In genomic region chr5:116288849-116289570, GRCm38 (mm10) we compare ENCODE assay signal across 8 mouse cellular contexts. TPM values are rescaled to one million over a fixed set of nuclear protein-coding genes. Genes with fewer than 3 reads are reported as not detected.
DNase-seq lines count a peak whose midpoint lies in the region; ATAC-seq lines count a peak whose summit lies in the region.

Gene Ccdc60 (minus strand): TSS chr5:116288985.

- 6% methylated on average over 28 of the region's 28 CpGs for WGBS in limb, embryonic 13.5 days
- 4% methylated on average over 28 of the region's 28 CpGs for WGBS in midbrain, embryonic 15.5 days

- H3K4me1 ChIP-seq in limb, embryonic 13.5 days: peaks cover 38% of the 10 kb centered on the region
- peaks cover 24% of the 10 kb centered on the region for H3K4me1 ChIP-seq in midbrain, embryonic 15.5 days

- intact Hi-C loops in heart, postnatal 10 days (cut with DNase I): no loop called here

- H3K27ac ChIP-seq in limb, embryonic 13.5 days: no peak within 1 kb of the TSS
- no peak within 1 kb of the TSS for H3K27ac ChIP-seq in midbrain, embryonic 15.5 days

- H3K4me3 ChIP-seq in limb, embryonic 13.5 days: peak within 1 kb of the TSS; percentile 22; the same call in 1 of the 2 replicates
- H3K4me3 ChIP-seq in midbrain, embryonic 15.5 days: 0 out of 2 replicates have a peak within 1 kb of the TSS, but pooled peaks have one; percentile 7

- ATAC-seq in limb, embryonic 13.5 days (ENCODE audit: low FRiP score, low read depth): peak; percentile 78
- peak; percentile 73 for ATAC-seq in midbrain, embryonic 15.5 days (replicated peaks)

- no peak within 1 kb of the TSS for H3K9ac ChIP-seq in limb, embryonic 13.5 days
- H3K9ac ChIP-seq in midbrain, embryonic 15.5 days: no peak within 1 kb of the TSS

- peak within 1 kb of the TSS; percentile 56 for H3K4me2 ChIP-seq in limb, embryonic 13.5 days (replicated peaks)
- peak within 1 kb of the TSS; percentile 33 for H3K4me2 ChIP-seq in midbrain, embryonic 15.5 days

- peak; percentile 15 for DNase-seq in CD4-positive helper T cell, adult 2 months (ENCODE audit: low read depth, low spot score)
- peak; percentile 48 to 59 for DNase-seq in adrenal gland, postnatal 36 days
- peak; percentile 13 to 20 for DNase-seq in heart, postnatal 10 days
- DNase-seq in thymus, postnatal 4 days: peak; percentile 81
- DNase-seq in layer of hippocampus, postnatal 25 days (ENCODE audit: extremely low spot score in 1 of 2, low spot score in 1 of 2): no peak
- no peak for DNase-seq in right cerebral cortex, postnatal 36 days (ENCODE audit: low spot score in 2 of 2)

- no peaks in the 10 kb centered on the region for H3K9me3 ChIP-seq in limb, embryonic 13.5 days
- no peaks in the 10 kb centered on the region for H3K9me3 ChIP-seq in midbrain, embryonic 15.5 days

- 0 out of 2 replicates have a peak, but pooled peaks cover 6% of the 10 kb centered on the region for H3K27me3 ChIP-seq in limb, embryonic 13.5 days
- no peaks in the 10 kb centered on the region for H3K27me3 ChIP-seq in midbrain, embryonic 15.5 days (replicated peaks)

- H3K36me3 ChIP-seq in limb, embryonic 13.5 days: no peaks in the 10 kb centered on the region
- H3K36me3 ChIP-seq in midbrain, embryonic 15.5 days (replicated peaks): no peaks in the 10 kb centered on the region

RNA-seq across cellular contexts. Expression of gene Ccdc60, which starts in this region (rescaled TPM):
- total RNA-seq in adrenal gland, postnatal 36 days (2021): not detected
- not detected for total RNA-seq in heart, postnatal 10 days (2021)
- polyA plus RNA-seq in limb, embryonic 13.5 days (2015; fragmentation: Nextera tagmentation; extraction: Ambion mirVana): 1.4 and 1.7 TPM in 2 replicates
- 2.6 and 3.1 TPM in 2 replicates for polyA plus RNA-seq in midbrain, embryonic 15.5 days (2015; fragmentation: Nextera tagmentation; extraction: Ambion mirVana)
- under 1 TPM; 0.23 to 0.25 TPM for total RNA-seq in layer of hippocampus, postnatal 25 days (2021)

Comparison
In these comparisons a context has a peak if more than half of its experiments do, and no peak if none do; other contexts are left out.
1. Peak in DNase-seq in adrenal gland, postnatal 36 days; RNA of the gene not detected or under 1 TPM.
2. Peak in DNase-seq in heart, postnatal 10 days; RNA of the gene not detected or under 1 TPM.
3. DNase-seq: peak in CD4-positive helper T cell, adult 2 months (single experiment) and thymus, postnatal 4 days (single experiment); none in layer of hippocampus, postnatal 25 days (0 of 2) and right cerebral cortex, postnatal 36 days (0 of 2).